28 mouse cellular contexts compared by ENCODE assay signal in genomic region chr17:43399151-43399550, GRCm38 (mm10). TPM values are rescaled to one million over a fixed set of nuclear protein-coding genes. Genes with fewer than 3 reads are reported as not detected.
A peak's percentile ranks its signal among the peaks of the same experiment; 100 is the strongest.
DNase-seq lines count a peak whose midpoint lies in the region; ATAC-seq and TF ChIP-seq lines count a peak whose summit lies in the region.
"Had no signal": no experiment of that assay in that cellular context is flagged by ENCODE, and none has a peak within 500 bp of the region (broad histone marks: within the 10 kb centered on the region; RNA-seq: fewer than 3 reads in every experiment).

No protein-coding gene starts in this region.

- no peaks in the 10 kb centered on the region for H3K27me3 ChIP-seq in kidney, adult 2 months (replicated peaks; ENCODE audit: control insufficient read depth, insufficient read depth, low read length)
- H3K27me3 ChIP-seq in midbrain, embryonic 11.5 days (ENCODE audit: control insufficient read depth, insufficient read depth, low read length) = no peaks in the 10 kb centered on the region
- H3K27me3 ChIP-seq in midbrain, embryonic 13.5 days = no peaks in the 10 kb centered on the region
- H3K27me3 ChIP-seq: embryonic facial prominence, embryonic 12.5 days; limb, embryonic 12.5 days; neural tube, embryonic 12.5 days had no signal

- no peaks in the 10 kb centered on the region for H3K4me1 ChIP-seq in kidney, adult 2 months (ENCODE audit: control insufficient read depth, insufficient read depth, low read length)
- no peaks in the 10 kb centered on the region; the same call in 1 of the 2 replicates for H3K4me1 ChIP-seq in midbrain, embryonic 11.5 days (ENCODE audit: control insufficient read depth, insufficient read depth, low read length)
- H3K4me1 ChIP-seq in midbrain, embryonic 13.5 days (replicated peaks) = 0 out of 2 replicates have a peak, but pooled peaks cover 8% of the 10 kb centered on the region
- peaks cover 42% of the 10 kb centered on the region for H3K4me1 ChIP-seq in brown adipose tissue, adult 24 weeks (ENCODE audit: control insufficient read depth, insufficient read depth, insufficient read length, low read length)
- H3K4me1 ChIP-seq: embryonic facial prominence, embryonic 12.5 days; limb, embryonic 12.5 days; neural tube, embryonic 12.5 days had no signal

- no peak for TF ChIP-seq POLR2A in kidney, adult 2 months (IDR thresholded peaks at IDR 0.05; ENCODE audit: low read depth, low read length)

- ATAC-seq in midbrain, embryonic 11.5 days (ENCODE audit: low FRiP score) = peak; percentile 40; the same call in 1 of the 2 replicates
- ATAC-seq in midbrain, embryonic 13.5 days = no peak
- ATAC-seq: forebrain, postnatal 0 days; hindbrain, postnatal 0 days; intestine, embryonic 16.5 days; liver, postnatal 0 days had no signal

- H3K9ac ChIP-seq in midbrain, embryonic 11.5 days (ENCODE audit: low read length) = no peak overlapping the region
- H3K9ac ChIP-seq in midbrain, embryonic 13.5 days (replicated peaks) = no peak overlapping the region
- H3K9ac ChIP-seq: embryonic facial prominence, embryonic 12.5 days; forebrain, postnatal 0 days; limb, embryonic 12.5 days; liver, postnatal 0 days; neural tube, embryonic 12.5 days had no signal

- H3K36me3 ChIP-seq in kidney, adult 2 months (ENCODE audit: control insufficient read depth, insufficient read depth, low read length) = no peaks in the 10 kb centered on the region
- no peaks in the 10 kb centered on the region for H3K36me3 ChIP-seq in midbrain, embryonic 11.5 days (ENCODE audit: control insufficient read depth, insufficient read depth, low read length)
- H3K36me3 ChIP-seq in midbrain, embryonic 13.5 days = no peaks in the 10 kb centered on the region
- H3K36me3 ChIP-seq: embryonic facial prominence, embryonic 12.5 days; limb, embryonic 12.5 days; neural tube, embryonic 12.5 days had no signal

- no peak for TF ChIP-seq CTCF in kidney, adult 2 months (conservative IDR thresholded peaks at IDR 0.05; ENCODE audit: insufficient read depth, insufficient read length, low read depth, low read length)

- H3K4me2 ChIP-seq in midbrain, embryonic 11.5 days = no peak overlapping the region
- no peak overlapping the region for H3K4me2 ChIP-seq in midbrain, embryonic 13.5 days (replicated peaks)
- H3K4me2 ChIP-seq: embryonic facial prominence, embryonic 12.5 days; heart, embryonic 11.5 days; limb, embryonic 12.5 days; liver, embryonic 11.5 days; neural tube, embryonic 12.5 days had no signal

- H3K27ac ChIP-seq in kidney, adult 2 months (ENCODE audit: insufficient read depth, low read depth, low read length) = peak overlapping the region; percentile 49; the same call in 1 of the 2 replicates
- H3K27ac ChIP-seq in midbrain, embryonic 11.5 days (ENCODE audit: low read depth, low read length) = no peak overlapping the region
- H3K27ac ChIP-seq in midbrain, embryonic 13.5 days = no peak overlapping the region
- H3K27ac ChIP-seq in brown adipose tissue, adult 24 weeks (replicated peaks; ENCODE audit: low read depth, low read length) = peak overlapping the region; percentile 84
- H3K27ac ChIP-seq: embryonic facial prominence, embryonic 12.5 days; hindbrain, postnatal 0 days; limb, embryonic 12.5 days; neural tube, embryonic 12.5 days had no signal

- no peaks in the 10 kb centered on the region for H3K9me3 ChIP-seq in midbrain, embryonic 11.5 days (ENCODE audit: control insufficient read depth, low read length)
- H3K9me3 ChIP-seq in midbrain, embryonic 13.5 days = no peaks in the 10 kb centered on the region
- H3K9me3 ChIP-seq: limb, embryonic 12.5 days; neural tube, embryonic 12.5 days had no signal

- WGBS in kidney, adult 2 months = 56% methylated on average over 3 of the region's 3 CpGs
- 41% methylated on average over 3 of the region's 3 CpGs for WGBS in midbrain, embryonic 11.5 days
- WGBS in midbrain, embryonic 13.5 days = 29% methylated on average over 3 of the region's 3 CpGs

- H3K4me3 ChIP-seq in kidney, adult 2 months (ENCODE audit: insufficient read depth, low read depth, low read length) = no peak overlapping the region
- H3K4me3 ChIP-seq in midbrain, embryonic 11.5 days (ENCODE audit: low read depth, low read length) = no peak overlapping the region
- no peak overlapping the region for H3K4me3 ChIP-seq in midbrain, embryonic 13.5 days (replicated peaks)
- no peak overlapping the region for H3K4me3 ChIP-seq in brown adipose tissue, adult 24 weeks (ENCODE audit: insufficient read depth, low read depth, low read length)
- H3K4me3 ChIP-seq: embryonic facial prominence, embryonic 12.5 days; limb, embryonic 12.5 days; neural tube, embryonic 12.5 days had no signal

- peak; percentile 75 for DNase-seq in heart, adult 11 months
- no peak for DNase-seq in heart, adult 8-10 months (ENCODE audit: low spot score)
- DNase-seq in kidney, adult 2 months = no peak
- no peak for DNase-seq in kidney, adult 18-20 months
- DNase-seq in midbrain, embryonic 11.5 days (ENCODE audit: low spot score, missing footprints) = peak; percentile 86
- DNase-seq in ovary, postnatal 10 days (ENCODE audit: low spot score) = no peak
- DNase-seq: adrenal gland, postnatal 14 days; cerebellum, adult 9-10 months; forebrain, postnatal 0 days; gastrocnemius, postnatal 36 days; layer of hippocampus, postnatal 36 days; liver, postnatal 0 days; lung, postnatal 14 days; midbrain, embryonic 14.5 days; right cerebral cortex, adult 18-20 months; thymus, adult 18-20 months; thymus, postnatal 4 days had no signal

RNA-seq across cellular contexts. Expression of gene Adgrf5, which starts 38.9 kb away (rescaled TPM):
- 100 to 1,000 TPM; 195 to 206 (median 199) TPM for total RNA-seq in heart, adult 8-10 months (2022)
- polyA plus RNA-seq in kidney, adult 2 months (2012; rRNA removed) = 35.5 and 41.7 TPM in 2 replicates
- polyA plus RNA-seq in midbrain, embryonic 11.5 days (2014; fragmentation: Nextera tagmentation; extraction: Ambion mirVana) = 6.8 and 7.9 TPM in 2 replicates
- polyA plus RNA-seq in midbrain, embryonic 13.5 days (2015; fragmentation: Nextera tagmentation; extraction: Ambion mirVana) = 6.9 and 8.6 TPM in 2 replicates
- 51.4 and 76.4 TPM in 2 replicates for polyA plus RNA-seq in brown adipose tissue, adult 24 weeks (2012; ENCODE audit: insufficient read depth, insufficient read length, missing spikeins)
- total RNA-seq: hematopoietic stem cell, adult 5-6 weeks; MEL had no signal

Comparison
In these comparisons a context has a peak if more than half of its experiments do, and no peak if none do; other contexts are left out.
1. DNase-seq: peak in heart, adult 11 months (single experiment) and midbrain, embryonic 11.5 days (single experiment); none in heart, adult 8-10 months (single experiment), kidney, adult 2 months (single experiment), kidney, adult 18-20 months (single experiment) and ovary, postnatal 10 days (single experiment).
2. H3K27ac ChIP-seq: peak in kidney, adult 2 months (single experiment) and brown adipose tissue, adult 24 weeks (single experiment); none in midbrain, embryonic 11.5 days (single experiment) and midbrain, embryonic 13.5 days (single experiment).